Mouse (Mus musculus) G1E (cell line): Measurements from ENCODE around the gene Sox30.

Experiments
- CTCF ChIP-seq: IDR thresholded peaks from 2 replicates; pipeline ENCODE4 v1.5.1; 2012; ENCODE audit warnings: low read depth, low read length, inconsistent platforms, mixed read lengths
- GATA1 ChIP-seq: IDR thresholded peaks from 2 replicates; pipeline ENCODE4 v1.6.1; 2012; ENCODE audit warnings: borderline replicate concordance, low read length, inconsistent platforms, mixed read lengths

- no peak for TF ChIP-seq CTCF
- no peak for TF ChIP-seq GATA1
Observed at GRCm38 (mm10) chr11:45992087-45992486, 12.0 kb downstream of the Sox30 start.
